Mouse (Mus musculus) hindbrain, embryonic 14.5 days (tissue): ENCODE measurements around the gene B4galnt3. TPM values are rescaled to one million over a fixed set of nuclear protein-coding genes. Genes with fewer than 3 reads are reported as not detected.

Experiments used
- ATAC-seq: fragments of 200-750 bp; cut with Nextera tagmentation; 2 replicates; pipeline ENCODE4 v1.8.0; 2017; ENCODE audit warnings: moderate number of reproducible peaks, mild to moderate bottlenecking, moderate TSS enrichment, moderate library complexity; ENCODE audit not compliant: low FRiP score
- DNase-seq: peaks from one replicate; pipeline ENCODE4 v3.0.0-alpha.2; 2015; ENCODE audit warnings: low spot score
- H3K27ac ChIP-seq: fragments of 300-500 bp; sonication (generic); 2 replicates; pipeline ENCODE4 v1.5.1; 2014; ENCODE audit warnings: mild to moderate bottlenecking, moderate library complexity
- H3K27me3 ChIP-seq: fragments of 300-500 bp; sonication (generic); 2 replicates; pipeline ENCODE4 v1.6.1; 2014; ENCODE audit warnings: mild to moderate bottlenecking, low read length, mixed read lengths; ENCODE audit not compliant: control insufficient read depth, insufficient read depth
- H3K36me3 ChIP-seq: fragments of 300-500 bp; sonication (generic); replicated peaks from 2 replicates; pipeline ENCODE4 v1.6.1; 2014; ENCODE audit not compliant: control insufficient read depth, insufficient read depth
- H3K4me1 ChIP-seq: fragments of 300-500 bp; sonication (generic); replicated peaks from 2 replicates; pipeline ENCODE4 v1.6.1; 2014; ENCODE audit warnings: antibody characterized with exemption, low read length, mixed read lengths; ENCODE audit not compliant: control insufficient read depth, insufficient read depth
- H3K4me2 ChIP-seq: fragments of 300-500 bp; sonication (generic); replicated peaks from 2 replicates; pipeline ENCODE4 v1.6.1; 2014; ENCODE audit warnings: mild to moderate bottlenecking, moderate library complexity
- H3K4me3 ChIP-seq: fragments of 300-500 bp; sonication (generic); replicated peaks from 2 replicates; pipeline ENCODE4 v1.5.1; 2014; ENCODE audit warnings: mild to moderate bottlenecking, low read length
- H3K9ac ChIP-seq: fragments of 300-500 bp; sonication (generic); 2 replicates; pipeline ENCODE4 v1.6.1; 2014
- H3K9me3 ChIP-seq: fragments of 300-500 bp; sonication (generic); 2 replicates; pipeline ENCODE4 v1.6.1; 2016; ENCODE audit warnings: low read length; ENCODE audit not compliant: control insufficient read depth
- WGBS: fragments of 180-500 bp; shearing (Covaris S2); extraction: QIAGEN DNeasy Blood & Tissue Kit; methylation state at CpG from one replicate; pipeline ENCODE4 v1.1.7; 2014; 5-methylcytosine and 5-hydroxymethylcytosine counted together
- polyA plus RNA-seq: library from polyadenylated mRNA; unstranded; fragments of >200 nt; fragmentation: Nextera tagmentation; extraction: Ambion mirVana; gene quantifications from 2 replicates; pipeline ENCODE4 v1.2.1, GENCODE M21; 2014

The B4galnt3 gene
- polyA plus RNA-seq, 1 experiment from 2014 or later = 0.09 TPM

GRCm38 (mm10) chr6:120287279-120287678 is 7.1 kb downstream of the B4galnt3 start:
- Histone ChIP-seq H3K27ac (no peak overlapping the region), H3K27me3 (peaks cover 1% of the 10 kb centered on the region; the same call in 1 of the 2 replicates), H3K4me3 (no peak overlapping the region), H3K4me2 (no peak overlapping the region), H3K9ac (no peak overlapping the region), H3K4me1 (no peaks in the 10 kb centered on the region), H3K36me3 (no peaks in the 10 kb centered on the region), H3K9me3 (no peaks in the 10 kb centered on the region)
- WGBS = 89% methylated on average over 9 of the region's 9 CpGs
- DNase-seq = no peak
- no peak for ATAC-seq

GRCm38 (mm10) chr6:120276874-120277449 is 17.4 kb downstream of the B4galnt3 start:
- no peak overlapping the region for H3K27ac ChIP-seq

GRCm38 (mm10) chr6:120275301-120275700 is 19.1 kb downstream of the B4galnt3 start:
- H3K9ac ChIP-seq = no peak overlapping the region
- no peak overlapping the region for H3K4me3 ChIP-seq
- no peaks in the 10 kb centered on the region for H3K9me3 ChIP-seq
- H3K4me2 ChIP-seq = no peak overlapping the region
- 76% methylated on average over 5 of the region's 6 CpGs for WGBS
- no peak overlapping the region for H3K27ac ChIP-seq
- ATAC-seq (no peak), DNase-seq (no peak)
- no peaks in the 10 kb centered on the region for H3K36me3 ChIP-seq
- H3K4me1 ChIP-seq = no peaks in the 10 kb centered on the region
- H3K27me3 ChIP-seq = no peaks in the 10 kb centered on the region

More at GRCm38 (mm10) chr6:120276874-120277449, 17.4 kb downstream of the B4galnt3 start:
- Histone ChIP-seq H3K4me3 (no peak overlapping the region), H3K4me1 (no peaks in the 10 kb centered on the region), H3K4me2 (no peak overlapping the region), H3K36me3 (no peaks in the 10 kb centered on the region), H3K9ac (no peak overlapping the region), H3K27me3 (no peaks in the 10 kb centered on the region), H3K9me3 (no peaks in the 10 kb centered on the region)
- ATAC-seq (no peak), DNase-seq (no peak)
- whole genome bisulfite sequencing = 85% methylated on average over 7 of the region's 7 CpGs

GRCm38 (mm10) chr6:120274887-120275286 is 19.5 kb downstream of the B4galnt3 start:
- no peaks in the 10 kb centered on the region for H3K4me1 ChIP-seq
- ATAC-seq = no peak
- H3K4me2 ChIP-seq = no peak overlapping the region
- H3K36me3 ChIP-seq = no peaks in the 10 kb centered on the region
- no peaks in the 10 kb centered on the region for H3K27me3 ChIP-seq
- 69% methylated on average over 4 of the region's 4 CpGs for WGBS
- H3K4me3 ChIP-seq = no peak overlapping the region
- no peak overlapping the region for H3K27ac ChIP-seq
- no peak for DNase-seq
- H3K9me3 ChIP-seq = no peaks in the 10 kb centered on the region
- H3K9ac ChIP-seq = no peak overlapping the region

- DNase-seq = no peak
- no peaks in the 10 kb centered on the region for H3K9me3 ChIP-seq
These were observed 20.2 kb downstream of the B4galnt3 start for GRCm38 (mm10) chr6:120274181-120274580.

GRCm38 (mm10) chr6:120264151-120264550 is 30.2 kb downstream of the B4galnt3 start:
- no peak for ATAC-seq
- H3K4me2 ChIP-seq = no peak overlapping the region

More at GRCm38 (mm10) chr6:120274181-120274580, 20.2 kb downstream of the B4galnt3 start:
- no peak overlapping the region for H3K4me3 ChIP-seq
- WGBS = 85% methylated on average over 8 of the region's 8 CpGs
- no peaks in the 10 kb centered on the region for H3K36me3 ChIP-seq
- no peak overlapping the region for H3K27ac ChIP-seq
- H3K4me2 ChIP-seq = no peak overlapping the region
- no peaks in the 10 kb centered on the region for H3K27me3 ChIP-seq
- H3K9ac ChIP-seq = no peak overlapping the region
- no peak for ATAC-seq
- no peaks in the 10 kb centered on the region for H3K4me1 ChIP-seq

GRCm38 (mm10) chr6:120263608-120264007 is 30.8 kb downstream of the B4galnt3 start:
- no peak for ATAC-seq
- Histone ChIP-seq H3K36me3 (no peaks in the 10 kb centered on the region), H3K4me3 (no peak overlapping the region), H3K4me1 (no peaks in the 10 kb centered on the region), H3K27me3 (no peaks in the 10 kb centered on the region), H3K9ac (no peak overlapping the region), H3K9me3 (no peaks in the 10 kb centered on the region), H3K27ac (no peak overlapping the region), H3K4me2 (no peak overlapping the region)
- DNase-seq = no peak
- WGBS = 79% methylated on average over 7 of the region's 7 CpGs

More at GRCm38 (mm10) chr6:120264151-120264550, 30.2 kb downstream of the B4galnt3 start:
- no peaks in the 10 kb centered on the region for H3K9me3 ChIP-seq
- H3K4me1 ChIP-seq = no peaks in the 10 kb centered on the region
- DNase-seq = no peak
- no peak overlapping the region for H3K4me3 ChIP-seq
- H3K9ac ChIP-seq = no peak overlapping the region
- H3K36me3 ChIP-seq = no peaks in the 10 kb centered on the region
- H3K27ac ChIP-seq = no peak overlapping the region
- 63% methylated on average over 6 of the region's 6 CpGs for WGBS
- H3K27me3 ChIP-seq = no peaks in the 10 kb centered on the region

- 59% methylated on average over 12 of the region's 12 CpGs for WGBS
- ATAC-seq = no peak
These were observed 31.4 kb downstream of the B4galnt3 start for GRCm38 (mm10) chr6:120262886-120263531.

GRCm38 (mm10) chr6:120259481-120259880 is 34.9 kb downstream of the B4galnt3 start:
- H3K9me3 ChIP-seq = no peaks in the 10 kb centered on the region
- DNase-seq (no peak), ATAC-seq (no peak)
- no peaks in the 10 kb centered on the region for H3K4me1 ChIP-seq
- H3K27ac ChIP-seq = no peak overlapping the region
- H3K9ac ChIP-seq = no peak overlapping the region
- no peaks in the 10 kb centered on the region for H3K36me3 ChIP-seq
- no peak overlapping the region for H3K4me3 ChIP-seq
- no peaks in the 10 kb centered on the region for H3K27me3 ChIP-seq
- H3K4me2 ChIP-seq = no peak overlapping the region
- 19% methylated on average over 9 of the region's 9 CpGs for WGBS

More at GRCm38 (mm10) chr6:120262886-120263531, 31.4 kb downstream of the B4galnt3 start:
- H3K9ac ChIP-seq = no peak overlapping the region
- no peaks in the 10 kb centered on the region for H3K36me3 ChIP-seq
- no peaks in the 10 kb centered on the region for H3K4me1 ChIP-seq
- no peaks in the 10 kb centered on the region for H3K27me3 ChIP-seq
- DNase-seq = no peak
- H3K4me3 ChIP-seq = no peak overlapping the region
- H3K9me3 ChIP-seq = no peaks in the 10 kb centered on the region
- no peak overlapping the region for H3K4me2 ChIP-seq
- no peak overlapping the region for H3K27ac ChIP-seq
